Mouse (Mus musculus) spleen, adult 18-20 months (tissue): ENCODE results near the gene Klhl24.

Experiments
- DNase-seq, 2 experiments: peaks; one replicate each; pipeline ENCODE4 v3.0.0; 2022; ENCODE audit warnings: mixed read lengths in 2 of 2

Klhl24 gene

GRCm38 (mm10) chr16:20151991-20152390, 54.6 kb downstream of the Klhl24 start:
- DNase-seq: no peak

- DNase-seq: no peak
Measured at GRCm38 (mm10) chr16:20153742-20154141, 56.4 kb downstream of the Klhl24 start.

- no peak for DNase-seq
Measured at GRCm38 (mm10) chr16:20160130-20160529, 62.8 kb downstream of the Klhl24 start.

GRCm38 (mm10) chr16:20169071-20169470, 71.7 kb downstream of the Klhl24 start:
- DNase-seq: no peak

- no peak for DNase-seq
Measured at GRCm38 (mm10) chr16:20169471-20170106, 72.2 kb downstream of the Klhl24 start.
